Mouse (Mus musculus) hematopoietic stem cell, adult 5-6 weeks (primary cell): ENCODE data around the gene Dnajc11. TPM values are rescaled to one million over a fixed set of nuclear protein-coding genes. Genes with fewer than 3 reads are reported as not detected.

ENCODE experiments used
- ATAC-seq, 2 experiments: fragments of 125-278 bp in 1 of 2; replicated peaks in 1 of 2; 2 replicates each; pipeline ENCODE4 v1.8.0; 2016 to 2017; ENCODE audit warnings: inconsistent platforms in 2 of 2, mild to moderate bottlenecking in 2 of 2, moderate number of reproducible peaks in 2 of 2, low read depth in 1 of 2, moderate TSS enrichment in 1 of 2; ENCODE audit not compliant: low FRiP score in 2 of 2, poor library complexity in 2 of 2, severe bottlenecking in 2 of 2, insufficient read depth in 1 of 2, low TSS enrichment in 1 of 2
- total RNA-seq: library from RNA; stranded (forward); fragments of 172-1452, 232-1000 nt; gene quantifications from 2 replicates; pipeline ENCODE4 v1.2.3, GENCODE M21; 2017

Gene Dnajc11
- total RNA-seq, 1 experiment from 2014 or later: 83.1 TPM

- ATAC-seq: no peak
Observed at GRCm38 (mm10) chr4:151995371-151996172, 62.1 kb downstream of the Dnajc11 start.

DNA sequence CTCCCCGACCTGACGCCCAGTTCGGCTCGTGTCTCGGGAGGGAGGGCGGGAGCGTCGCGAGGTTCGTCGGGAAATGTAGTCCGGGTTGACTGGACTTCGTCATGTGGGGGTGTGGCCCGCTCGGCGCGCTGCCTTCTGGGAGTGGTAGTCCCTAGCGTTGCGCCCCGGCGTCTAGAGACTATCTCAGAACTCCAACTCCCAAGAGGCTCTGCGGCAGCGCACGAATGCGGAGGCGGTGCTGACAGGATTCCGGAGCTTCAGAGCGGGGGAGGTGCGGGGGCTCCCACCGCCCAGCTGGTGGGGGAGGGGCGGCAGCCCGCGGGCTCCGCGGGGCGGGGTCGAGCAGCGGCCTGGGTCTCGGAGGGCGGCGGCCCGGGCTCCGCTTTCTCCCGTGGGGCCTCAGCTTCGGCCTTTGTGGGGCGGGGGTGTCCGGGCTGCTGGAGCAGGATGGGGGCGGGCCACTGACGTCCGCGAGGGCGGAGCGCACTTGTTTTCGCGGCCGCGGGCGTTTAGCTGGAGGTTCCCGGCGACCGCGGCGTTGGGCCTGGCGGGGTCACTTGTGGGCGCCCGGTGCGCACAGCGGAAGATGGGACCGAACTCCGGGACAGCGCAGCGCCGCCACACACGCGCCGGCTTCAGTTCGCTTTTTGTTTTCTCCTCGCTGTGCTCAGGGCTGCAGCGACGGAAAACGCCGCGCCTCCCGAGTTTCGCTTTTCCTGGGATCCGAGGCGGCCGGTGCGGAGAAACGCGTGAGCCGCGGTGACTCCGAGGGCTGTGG is 62.9 kb downstream of the Dnajc11 start, which contains the start of gene Phf13:
Gene Phf13, minus strand, starts transcription at position 86 of the 778 bp plus-strand sequence.
- ATAC-seq: peak; percentile 92 to 96

GRCm38 (mm10) chr4:151996951-151997222 is 63.4 kb downstream of the Dnajc11 start:
- no peak for ATAC-seq

DNA sequence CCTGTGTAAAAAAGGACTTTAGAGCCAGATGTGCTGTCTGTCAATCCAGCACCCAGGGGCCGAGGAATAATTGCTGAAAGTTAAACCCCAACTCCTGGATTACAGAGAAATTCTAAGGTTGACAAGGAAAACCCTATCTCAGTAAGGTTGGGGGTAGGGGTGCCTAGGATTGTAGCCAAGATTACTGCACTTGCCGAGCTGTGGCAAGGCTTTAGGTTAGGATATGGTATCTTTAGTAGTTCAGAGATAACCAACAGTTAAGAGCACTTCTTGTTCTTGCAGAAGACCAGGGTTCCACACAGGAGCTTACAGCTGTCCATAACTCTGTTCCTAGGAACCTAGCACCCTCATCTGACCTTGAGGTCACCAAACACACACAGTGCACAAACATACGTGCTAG is 64.2 kb downstream of the Dnajc11 start:
- no peak for ATAC-seq

GRCm38 (mm10) chr4:151999481-151999880 is 66.0 kb downstream of the Dnajc11 start:
- peak; percentile 33 to 46 for ATAC-seq

GRCm38 (mm10) chr4:152000906-152001305 is 67.4 kb downstream of the Dnajc11 start:
- no peak for ATAC-seq

- no peak for ATAC-seq
Observed at GRCm38 (mm10) chr4:152001335-152001734, 67.8 kb downstream of the Dnajc11 start.

DNA sequence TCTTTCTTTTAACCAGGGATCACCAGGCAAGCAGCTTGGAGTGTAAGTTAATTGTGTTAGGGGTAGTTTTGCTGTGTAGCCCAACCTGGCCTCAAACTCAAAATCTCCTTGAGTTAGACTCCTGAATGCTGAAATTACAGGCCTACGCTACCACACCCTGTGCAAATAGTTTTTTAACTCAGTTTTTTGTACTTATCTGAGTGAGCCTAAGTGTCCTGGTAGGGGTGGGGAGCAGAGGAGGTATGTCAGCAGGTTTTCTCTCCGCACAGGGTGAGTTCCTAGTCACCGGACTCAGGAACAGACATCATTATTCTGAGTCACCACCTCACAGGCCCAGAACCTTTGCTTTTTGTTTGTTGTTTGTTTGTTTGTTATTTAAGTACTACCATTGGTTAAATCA is 68.6 kb downstream of the Dnajc11 start:
- no peak for ATAC-seq

DNA sequence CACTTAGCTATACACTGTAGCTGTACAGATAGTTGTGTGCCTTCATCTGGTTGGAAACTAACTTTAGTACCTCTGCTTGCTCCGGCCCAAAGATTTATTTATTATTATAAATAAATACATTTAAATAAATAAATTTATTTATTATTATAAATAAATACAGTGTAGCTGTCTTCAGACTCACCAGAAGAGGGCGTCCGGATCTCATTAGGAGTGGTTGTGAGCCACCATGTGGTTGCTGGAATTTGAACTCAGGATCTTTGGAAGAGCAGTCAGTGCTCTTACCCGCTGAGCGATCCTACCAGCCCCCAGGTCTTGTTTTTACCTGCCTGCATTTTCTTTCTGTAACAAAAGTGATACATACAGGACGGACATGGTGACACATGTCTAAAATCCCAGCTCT is 72.6 kb downstream of the Dnajc11 start:
- ATAC-seq: no peak

DNA sequence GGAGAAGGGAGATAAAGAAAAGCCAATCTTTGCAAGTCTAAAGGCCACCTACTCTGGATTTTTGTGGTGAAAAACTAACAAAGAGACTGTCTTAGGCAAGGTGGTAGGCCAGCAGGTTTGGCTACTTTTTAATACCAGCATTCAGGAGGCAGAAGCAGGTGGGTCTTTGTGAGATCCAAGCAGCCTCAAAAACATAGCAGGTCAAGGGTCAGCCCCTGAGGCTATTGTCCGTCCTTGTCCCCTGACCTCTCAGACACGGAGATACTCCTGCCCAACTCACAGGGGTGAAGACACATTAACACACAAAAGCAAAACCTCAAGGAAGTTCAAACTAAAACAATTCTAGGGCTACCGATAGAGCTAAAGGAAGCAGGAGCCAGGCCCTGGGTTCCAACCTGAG is 73.3 kb downstream of the Dnajc11 start:
- ATAC-seq: no peak

- no peak for ATAC-seq
Observed at GRCm38 (mm10) chr4:152007481-152008147, 74.1 kb downstream of the Dnajc11 start.

DNA sequence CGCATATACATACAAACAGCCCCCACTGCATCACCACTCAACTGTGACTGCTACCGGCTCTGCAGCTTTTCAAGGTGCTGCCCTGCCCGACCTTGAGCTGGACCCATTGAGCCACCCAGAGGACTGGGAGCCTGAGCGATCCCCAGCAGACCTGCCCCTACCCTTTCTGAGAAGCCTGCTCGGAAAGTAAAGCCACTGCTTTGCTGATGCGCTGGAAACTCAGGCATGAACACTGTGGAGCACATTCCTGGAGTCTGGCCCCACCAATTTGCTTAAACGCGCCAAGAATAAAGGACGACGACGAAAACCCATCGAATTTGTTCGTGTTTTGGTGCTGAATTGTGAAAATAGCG is 74.6 kb downstream of the Dnajc11 start:
- no peak for ATAC-seq

GRCm38 (mm10) chr4:152008622-152009075 is 75.2 kb downstream of the Dnajc11 start, which contains the start of gene Klhl21:
TSS of gene Klhl21 (plus strand) at chr4:152008803.
- ATAC-seq: peak; percentile 79 to 84

GRCm38 (mm10) chr4:152009076-152010051 is 75.9 kb downstream of the Dnajc11 start:
- ATAC-seq: no peak

- ATAC-seq: peak; percentile 37 to 65
Observed at GRCm38 (mm10) chr4:152010091-152010706, 76.7 kb downstream of the Dnajc11 start.

DNA sequence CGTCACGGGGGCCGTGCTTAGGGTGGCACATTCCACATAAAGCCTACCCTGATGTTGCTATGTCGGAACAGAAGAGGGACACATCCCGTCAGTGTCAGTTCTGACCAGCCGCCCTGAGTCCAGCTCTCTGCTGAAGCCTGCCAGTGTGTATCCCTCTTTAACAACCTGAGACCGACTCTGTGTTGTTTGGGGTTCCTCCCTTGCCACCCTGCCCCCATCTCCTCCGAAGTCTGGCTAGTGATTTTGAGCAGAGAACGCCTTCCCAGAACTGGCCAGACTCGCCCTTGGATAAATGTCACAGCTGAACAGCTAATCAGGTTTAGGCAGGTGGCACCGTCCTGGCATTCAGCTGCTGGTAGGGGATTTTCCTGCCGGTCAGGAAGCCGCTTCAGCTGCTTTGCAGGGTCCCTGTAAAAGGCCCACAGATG is 77.2 kb downstream of the Dnajc11 start:
- ATAC-seq: 0 out of 4 replicates have a peak, but pooled peaks of 1 of the 2 experiments have one; percentile 2
